ENCODE assay signal across 13 mouse cellular contexts in genomic region chr2:160618619-160619220, GRCm38 (mm10). TPM values are rescaled to one million over a fixed set of nuclear protein-coding genes. Genes with fewer than 3 reads are reported as not detected.
DNase-seq lines count a peak whose midpoint lies in the region; ATAC-seq and TF ChIP-seq lines count a peak whose summit lies in the region.
"Had no signal": no experiment of that assay in that cellular context is flagged by ENCODE, and none has a peak within 500 bp of the region (broad histone marks: within the 10 kb centered on the region; RNA-seq: fewer than 3 reads in every experiment).

No protein-coding gene starts in this region.

- TF ChIP-seq EP300 in heart, postnatal 0 days (IDR thresholded peaks at IDR 0.05; ENCODE audit: low read depth) = no peak
- TF ChIP-seq EP300 in ES-Bruce4 (IDR thresholded peaks at IDR 0.05; ENCODE audit: insufficient read depth, low read depth, low read length) = no peak

- no peak overlapping the region for H3K4me2 ChIP-seq in embryonic facial prominence, embryonic 13.5 days
- H3K4me2 ChIP-seq in heart, postnatal 0 days (ENCODE audit: low read depth, low read length) = no peak overlapping the region
- peak overlapping the region; percentile 60 for H3K4me2 ChIP-seq in liver, embryonic 15.5 days
- no peak overlapping the region for H3K4me2 ChIP-seq in kidney, embryonic 16.5 days (replicated peaks; ENCODE audit: low read depth, low read length)
- H3K4me2 ChIP-seq: midbrain, embryonic 15.5 days had no signal

- 50% methylated on average over 6 of the region's 6 CpGs for WGBS in embryonic facial prominence, embryonic 13.5 days
- WGBS in embryonic facial prominence, embryonic 10.5 days = 53% methylated on average over 6 of the region's 6 CpGs
- WGBS in heart, postnatal 0 days = 75% methylated on average over 6 of the region's 6 CpGs
- WGBS in liver, embryonic 15.5 days (ENCODE audit: insufficient replicate concordance) = 64% methylated on average over 6 of the region's 6 CpGs
- 47% methylated on average over 6 of the region's 6 CpGs for WGBS in kidney, embryonic 16.5 days

- TF ChIP-seq CTCF in heart, postnatal 0 days (IDR thresholded peaks at IDR 0.05; ENCODE audit: low read depth) = no peak
- no peak for TF ChIP-seq CTCF in ES-Bruce4 (IDR thresholded peaks at IDR 0.05; ENCODE audit: low read depth, low read length)

- peak overlapping the region; percentile 60; the same call in 1 of the 2 replicates for H3K27ac ChIP-seq in embryonic facial prominence, embryonic 13.5 days
- H3K27ac ChIP-seq in embryonic facial prominence, embryonic 10.5 days (replicated peaks) = no peak overlapping the region
- peak overlapping the region; percentile 93; the same call in 1 of the 2 replicates for H3K27ac ChIP-seq in heart, postnatal 0 days (ENCODE audit: low read depth)
- H3K27ac ChIP-seq in ES-Bruce4 (ENCODE audit: insufficient read depth, low read length) = 0 out of 2 replicates have a peak overlapping the region, but pooled peaks have one; percentile 15
- peak overlapping the region; percentile 89 for H3K27ac ChIP-seq in liver, embryonic 15.5 days (replicated peaks)
- no peak overlapping the region for H3K27ac ChIP-seq in kidney, embryonic 16.5 days (ENCODE audit: low read length)
- H3K27ac ChIP-seq: hindbrain, embryonic 10.5 days; midbrain, embryonic 15.5 days had no signal

- DNase-seq in embryonic facial prominence, embryonic 10.5 days (ENCODE audit: low spot score) = no peak
- DNase-seq in heart, postnatal 0 days (ENCODE audit: low spot score) = no peak
- DNase-seq in heart, adult 8-10 months (ENCODE audit: low spot score) = no peak
- DNase-seq in urinary bladder, postnatal 14 days (ENCODE audit: low spot score) = no peak
- DNase-seq: cerebellum, adult 9-10 months; kidney, adult 2 months; lung, postnatal 14 days had no signal

- no peaks in the 10 kb centered on the region for H3K36me3 ChIP-seq in embryonic facial prominence, embryonic 13.5 days
- H3K36me3 ChIP-seq in embryonic facial prominence, embryonic 10.5 days (replicated peaks) = no peaks in the 10 kb centered on the region
- H3K36me3 ChIP-seq in heart, postnatal 0 days (replicated peaks; ENCODE audit: control insufficient read depth, insufficient read depth, low read length) = no peaks in the 10 kb centered on the region; the same call in 1 of the 2 replicates
- H3K36me3 ChIP-seq in ES-Bruce4 (ENCODE audit: control insufficient read depth, insufficient read depth, low read length, poor library complexity, severe bottlenecking) = no peaks in the 10 kb centered on the region
- no peaks in the 10 kb centered on the region for H3K36me3 ChIP-seq in liver, embryonic 15.5 days (replicated peaks)
- H3K36me3 ChIP-seq in kidney, embryonic 16.5 days (ENCODE audit: insufficient read depth, low read length) = no peaks in the 10 kb centered on the region
- H3K36me3 ChIP-seq: hindbrain, embryonic 10.5 days; midbrain, embryonic 15.5 days had no signal

- H3K9me3 ChIP-seq in embryonic facial prominence, embryonic 13.5 days = no peaks in the 10 kb centered on the region
- H3K9me3 ChIP-seq in embryonic facial prominence, embryonic 10.5 days = no peaks in the 10 kb centered on the region
- no peaks in the 10 kb centered on the region for H3K9me3 ChIP-seq in heart, postnatal 0 days (replicated peaks; ENCODE audit: control insufficient read depth, low read length)
- no peaks in the 10 kb centered on the region; the same call in 1 of the 2 replicates for H3K9me3 ChIP-seq in ES-Bruce4 (replicated peaks; ENCODE audit: control insufficient read depth, insufficient read depth, low read length, poor library complexity, severe bottlenecking)
- no peaks in the 10 kb centered on the region for H3K9me3 ChIP-seq in liver, embryonic 15.5 days (replicated peaks)
- 0 out of 2 replicates have a peak, but pooled peaks cover 6% of the 10 kb centered on the region for H3K9me3 ChIP-seq in kidney, embryonic 16.5 days (ENCODE audit: low read length)
- H3K9me3 ChIP-seq: hindbrain, embryonic 10.5 days; midbrain, embryonic 15.5 days had no signal

- H3K4me1 ChIP-seq in embryonic facial prominence, embryonic 13.5 days = peaks cover 27% of the 10 kb centered on the region
- peaks cover 23% of the 10 kb centered on the region for H3K4me1 ChIP-seq in embryonic facial prominence, embryonic 10.5 days
- peaks cover 33% of the 10 kb centered on the region for H3K4me1 ChIP-seq in heart, postnatal 0 days (ENCODE audit: control insufficient read depth, insufficient read depth)
- H3K4me1 ChIP-seq in ES-Bruce4 (ENCODE audit: control insufficient read depth, insufficient read depth, low read length) = no peaks in the 10 kb centered on the region
- peaks cover 51% of the 10 kb centered on the region for H3K4me1 ChIP-seq in liver, embryonic 15.5 days (replicated peaks)
- peaks cover 22% of the 10 kb centered on the region for H3K4me1 ChIP-seq in kidney, embryonic 16.5 days (ENCODE audit: insufficient read depth, low read length)
- H3K4me1 ChIP-seq: midbrain, embryonic 15.5 days had no signal

- H3K27me3 ChIP-seq in embryonic facial prominence, embryonic 13.5 days = 0 out of 2 replicates have a peak, but pooled peaks cover 3% of the 10 kb centered on the region
- no peaks in the 10 kb centered on the region for H3K27me3 ChIP-seq in embryonic facial prominence, embryonic 10.5 days (replicated peaks; ENCODE audit: low read depth, poor library complexity, severe bottlenecking)
- H3K27me3 ChIP-seq in heart, postnatal 0 days (ENCODE audit: control insufficient read depth, insufficient read depth, low read length) = no peaks in the 10 kb centered on the region
- no peaks in the 10 kb centered on the region for H3K27me3 ChIP-seq in ES-Bruce4 (ENCODE audit: control insufficient read depth, insufficient read depth, low read length, poor library complexity, severe bottlenecking)
- H3K27me3 ChIP-seq in liver, embryonic 15.5 days = peaks cover 18% of the 10 kb centered on the region; the same call in 1 of the 2 replicates
- no peaks in the 10 kb centered on the region for H3K27me3 ChIP-seq in kidney, embryonic 16.5 days (ENCODE audit: insufficient read depth, low read length)
- H3K27me3 ChIP-seq: midbrain, embryonic 15.5 days had no signal

- TF ChIP-seq POLR2A in ES-Bruce4 (IDR thresholded peaks at IDR 0.05; ENCODE audit: insufficient read depth, low read length) = no peak

- no peak overlapping the region for H3K4me3 ChIP-seq in embryonic facial prominence, embryonic 13.5 days
- no peak overlapping the region for H3K4me3 ChIP-seq in embryonic facial prominence, embryonic 10.5 days
- no peak overlapping the region for H3K4me3 ChIP-seq in heart, postnatal 0 days (ENCODE audit: low read depth, low read length)
- no peak overlapping the region for H3K4me3 ChIP-seq in ES-Bruce4 (ENCODE audit: low read depth, low read length)
- H3K4me3 ChIP-seq in liver, embryonic 15.5 days (replicated peaks) = peak overlapping the region; percentile 32
- no peak overlapping the region for H3K4me3 ChIP-seq in kidney, embryonic 16.5 days (ENCODE audit: low read length)
- H3K4me3 ChIP-seq: hindbrain, embryonic 10.5 days; midbrain, embryonic 15.5 days had no signal

- no peak for ATAC-seq in embryonic facial prominence, embryonic 13.5 days (ENCODE audit: insufficient number of reproducible peaks, insufficient read depth, low FRiP score, low TSS enrichment, low read depth)
- no peak for ATAC-seq in heart, postnatal 0 days (ENCODE audit: insufficient read depth, low read depth)
- ATAC-seq in liver, embryonic 15.5 days (ENCODE audit: insufficient read depth) = peak; percentile 7; the same call in 1 of the 2 replicates
- ATAC-seq in kidney, embryonic 16.5 days (ENCODE audit: low FRiP score, low TSS enrichment) = no peak
- ATAC-seq: midbrain, embryonic 15.5 days had no signal

- H3K9ac ChIP-seq in embryonic facial prominence, embryonic 13.5 days = no peak overlapping the region
- no peak overlapping the region for H3K9ac ChIP-seq in heart, postnatal 0 days (replicated peaks; ENCODE audit: low read depth, low read length)
- no peak overlapping the region for H3K9ac ChIP-seq in ES-Bruce4 (ENCODE audit: low read depth, poor library complexity, severe bottlenecking)
- H3K9ac ChIP-seq in liver, embryonic 15.5 days = peak overlapping the region; percentile 45
- no peak overlapping the region for H3K9ac ChIP-seq in kidney, embryonic 16.5 days (replicated peaks; ENCODE audit: low read length)
- H3K9ac ChIP-seq: midbrain, embryonic 15.5 days had no signal

RNA-seq across cellular contexts. Expression of gene Top1, which starts 27.0 kb away (rescaled TPM):
- polyA plus RNA-seq in embryonic facial prominence, embryonic 13.5 days (2015; fragmentation: Nextera tagmentation; extraction: Ambion mirVana) = 105 and 107 TPM in 2 replicates
- polyA plus RNA-seq in embryonic facial prominence, embryonic 10.5 days (2016; fragmentation: Nextera tagmentation; extraction: Ambion mirVana) = 115 and 117 TPM in 2 replicates
- total RNA-seq in heart, postnatal 0 days (2014; rRNA removed; ENCODE audit: low replicate concordance) = 14.8 and 23.5 TPM in 2 replicates
- 30.7 and 33.2 TPM in 2 replicates for polyA plus RNA-seq in heart, postnatal 0 days (2015; fragmentation: Nextera tagmentation; extraction: Ambion mirVana)
- 10 to 100 TPM; 39.8 to 46.9 (median 43.0) TPM for total RNA-seq in heart, adult 8-10 months (2022)
- polyA plus RNA-seq in ES-Bruce4 (2011; ENCODE audit: insufficient read depth, insufficient read length, low read depth, missing spikeins) = 156 and 174 TPM in 2 replicates
- polyA plus RNA-seq in liver, embryonic 15.5 days (2015; fragmentation: Nextera tagmentation; extraction: Ambion mirVana) = 55.3 and 56.7 TPM in 2 replicates
- 67.7 and 89.9 TPM in 2 replicates for polyA plus RNA-seq in kidney, embryonic 16.5 days (2015; fragmentation: Nextera tagmentation; extraction: Ambion mirVana)

Comparison
In these comparisons a context has a peak if more than half of its experiments do, and no peak if none do; other contexts are left out.
1. H3K27ac ChIP-seq: peak in embryonic facial prominence, embryonic 13.5 days (single experiment), heart, postnatal 0 days (single experiment), ES-Bruce4 (single experiment) and liver, embryonic 15.5 days (single experiment); none in embryonic facial prominence, embryonic 10.5 days (single experiment) and kidney, embryonic 16.5 days (single experiment).